Mouse (Mus musculus): ENCODE data around the gene Nfib. TPM values are rescaled to one million over a fixed set of nuclear protein-coding genes. Genes with fewer than 3 reads are reported as not detected.

Nfib gene
- total and polyA plus RNA-seq, 3 experiments: not detected

GRCm38 (mm10) chr4:82643734-82644085 lies 61.8 kb downstream of the Nfib start:
- no peaks in the 10 kb centered on the region for H3K9me3 ChIP-seq (replicated peaks; ENCODE audit: insufficient read depth, low read length)
- H3K4me1 ChIP-seq (ENCODE audit: control insufficient read depth in 1 of 2, insufficient read depth in 2 of 2, low read length in 2 of 2): no peaks in the 10 kb centered on the region
- no peak overlapping the region for H3K9ac ChIP-seq (ENCODE audit: control insufficient read depth, low read depth, low read length, poor library complexity, severe bottlenecking)
- no peak for DNase-seq (ENCODE audit: low read depth, low spot score)
- H3K27me3 ChIP-seq (ENCODE audit: control insufficient read depth in 1 of 2, insufficient read depth in 2 of 2, low read length in 2 of 2): no peaks in the 10 kb centered on the region
- H3K27ac ChIP-seq (ENCODE audit: control insufficient read depth, low read depth, low read length): no peak overlapping the region
- no peaks in the 10 kb centered on the region for H3K79me2 ChIP-seq (ENCODE audit: control insufficient read depth, insufficient read depth, low read length, poor library complexity)
- no peak for TF ChIP-seq POLR2A (IDR thresholded peaks at IDR 0.05; ENCODE audit: control insufficient read depth in 1 of 2, insufficient read depth in 1 of 2, low read depth in 1 of 2, low read length in 2 of 2, poor library complexity in 1 of 2)
- TF ChIP-seq ZNF384 (IDR thresholded peaks at IDR 0.05; ENCODE audit: low read depth, low read length): no peak
- no peak for TF ChIP-seq ELF1 (IDR thresholded peaks at IDR 0.05; ENCODE audit: low read depth, low read length)
- H3K4me3 ChIP-seq (ENCODE audit: control insufficient read depth in 1 of 2, insufficient read depth in 1 of 2, low read depth in 2 of 2, low read length in 2 of 2): no peak overlapping the region
- no peaks in the 10 kb centered on the region for H3K36me3 ChIP-seq (ENCODE audit: control insufficient read depth in 1 of 2, insufficient read depth in 2 of 2, low read length in 2 of 2)

GRCm38 (mm10) chr4:82643022-82643733 lies 62.4 kb downstream of the Nfib start:
- no peak for DNase-seq (ENCODE audit: low read depth, low spot score)
- TF ChIP-seq UBTF (IDR thresholded peaks at IDR 0.05; ENCODE audit: borderline replicate concordance, insufficient read depth, low read depth, low read length) (no peak), ZMIZ1 (IDR thresholded peaks at IDR 0.05; ENCODE audit: low read depth, low read length) (no peak), SMC3 (IDR thresholded peaks at IDR 0.05; ENCODE audit: low read depth, low read length) (peak; percentile 26; the same call in 1 of the 2 replicates), USF1 (IDR thresholded peaks at IDR 0.05; ENCODE audit: low read depth, low read length) (no peak), GATA1 (IDR thresholded peaks at IDR 0.05; ENCODE audit: low read depth, low read length) (no peak), CTCF (IDR thresholded peaks at IDR 0.05 in 2 of 3, conservative IDR thresholded peaks at IDR 0.05 in 1 of 3; ENCODE audit: control insufficient read depth in 1 of 3, insufficient read depth in 1 of 3, low read depth in 2 of 3, low read length in 3 of 3, poor library complexity in 1 of 3, severe bottlenecking in 1 of 3) (peak in 2 of 3 experiments; percentile 16 to 18; a peak in 3 of 6 replicates)
- no peak overlapping the region for H3K27ac ChIP-seq (ENCODE audit: control insufficient read depth, low read depth, low read length)

GRCm38 (mm10) chr4:82641066-82641680 lies 64.4 kb downstream of the Nfib start:
- H3K79me2 ChIP-seq (ENCODE audit: control insufficient read depth, insufficient read depth, low read length, poor library complexity): no peaks in the 10 kb centered on the region
- no peak for TF ChIP-seq MEF2A (IDR thresholded peaks at IDR 0.05; ENCODE audit: extremely low read depth, insufficient replicate concordance, low read depth, low read length, poor library complexity, severe bottlenecking)
- no peak for TF ChIP-seq CTCF (IDR thresholded peaks at IDR 0.05 in 2 of 3, conservative IDR thresholded peaks at IDR 0.05 in 1 of 3; ENCODE audit: control insufficient read depth in 1 of 3, insufficient read depth in 1 of 3, low read depth in 2 of 3, low read length in 3 of 3, poor library complexity in 1 of 3, severe bottlenecking in 1 of 3)
- no peak for TF ChIP-seq MAX (IDR thresholded peaks at IDR 0.05; ENCODE audit: low read length)
- no peak for TF ChIP-seq ZKSCAN1 (IDR thresholded peaks at IDR 0.05; ENCODE audit: low read depth, low read length)
- TF ChIP-seq MAZ (IDR thresholded peaks at IDR 0.05; ENCODE audit: low read depth, low read length): no peak
- no peak for TF ChIP-seq RAD21 (IDR thresholded peaks at IDR 0.05; ENCODE audit: low read depth, low read length)
- no peak for TF ChIP-seq POLR2A (IDR thresholded peaks at IDR 0.05; ENCODE audit: control insufficient read depth in 1 of 2, insufficient read depth in 1 of 2, low read depth in 1 of 2, low read length in 2 of 2, poor library complexity in 1 of 2)
- no peak for TF ChIP-seq UBTF (IDR thresholded peaks at IDR 0.05; ENCODE audit: borderline replicate concordance, insufficient read depth, low read depth, low read length)
- no peak for TF ChIP-seq POLR2AphosphoS2 (IDR thresholded peaks at IDR 0.05; ENCODE audit: low read length)
- no peak for TF ChIP-seq TAL1 (IDR thresholded peaks at IDR 0.05; ENCODE audit: low read length)
- H3K27ac ChIP-seq (ENCODE audit: control insufficient read depth, low read depth, low read length): no peak overlapping the region
- no peaks in the 10 kb centered on the region for H3K36me3 ChIP-seq (ENCODE audit: control insufficient read depth in 1 of 2, insufficient read depth in 2 of 2, low read length in 2 of 2)
- no peaks in the 10 kb centered on the region for H3K9me3 ChIP-seq (replicated peaks; ENCODE audit: insufficient read depth, low read length)
- H3K4me1 ChIP-seq (ENCODE audit: control insufficient read depth in 1 of 2, insufficient read depth in 2 of 2, low read length in 2 of 2): no peaks in the 10 kb centered on the region
- H3K4me3 ChIP-seq (ENCODE audit: control insufficient read depth in 1 of 2, insufficient read depth in 1 of 2, low read depth in 2 of 2, low read length in 2 of 2): no peak overlapping the region
- no peak for DNase-seq (ENCODE audit: low read depth, low spot score)
- H3K9ac ChIP-seq (ENCODE audit: control insufficient read depth, low read depth, low read length, poor library complexity, severe bottlenecking): no peak overlapping the region
- no peaks in the 10 kb centered on the region for H3K27me3 ChIP-seq (ENCODE audit: control insufficient read depth in 1 of 2, insufficient read depth in 2 of 2, low read length in 2 of 2)

More at GRCm38 (mm10) chr4:82643022-82643733, 62.4 kb downstream of the Nfib start:
- no peaks in the 10 kb centered on the region for H3K4me1 ChIP-seq (ENCODE audit: control insufficient read depth in 1 of 2, insufficient read depth in 2 of 2, low read length in 2 of 2)
- H3K9ac ChIP-seq (ENCODE audit: control insufficient read depth, low read depth, low read length, poor library complexity, severe bottlenecking): no peak overlapping the region
- H3K9me3 ChIP-seq (replicated peaks; ENCODE audit: insufficient read depth, low read length): no peaks in the 10 kb centered on the region
- H3K36me3 ChIP-seq (ENCODE audit: control insufficient read depth in 1 of 2, insufficient read depth in 2 of 2, low read length in 2 of 2): no peaks in the 10 kb centered on the region
- no peak overlapping the region for H3K4me3 ChIP-seq (ENCODE audit: control insufficient read depth in 1 of 2, insufficient read depth in 1 of 2, low read depth in 2 of 2, low read length in 2 of 2)
- no peaks in the 10 kb centered on the region for H3K27me3 ChIP-seq (ENCODE audit: control insufficient read depth in 1 of 2, insufficient read depth in 2 of 2, low read length in 2 of 2)
- H3K79me2 ChIP-seq (ENCODE audit: control insufficient read depth, insufficient read depth, low read length, poor library complexity): no peaks in the 10 kb centered on the region
